Mouse (Mus musculus) G1E (cell line): ENCODE measurements around the gene Baiap2.

ENCODE experiments used
- CTCF ChIP-seq: IDR thresholded peaks from 2 replicates; pipeline ENCODE4 v1.5.1; 2012; ENCODE audit warnings: low read depth, low read length, inconsistent platforms, mixed read lengths
- GATA1 ChIP-seq: IDR thresholded peaks from 2 replicates; pipeline ENCODE4 v1.6.1; 2012; ENCODE audit warnings: borderline replicate concordance, low read length, inconsistent platforms, mixed read lengths
- POLR2AphosphoS5 ChIP-seq: IDR thresholded peaks from 2 replicates; pipeline ENCODE4 v1.6.1; 2012; ENCODE audit warnings: low read depth, low read length, inconsistent platforms; ENCODE audit not compliant: insufficient replicate concordance
- TAL1 ChIP-seq: conservative IDR thresholded peaks from 2 replicates; pipeline ENCODE4 v1.6.1; 2012; ENCODE audit warnings: low read depth, low read length, inconsistent platforms, mixed read lengths

DNA sequence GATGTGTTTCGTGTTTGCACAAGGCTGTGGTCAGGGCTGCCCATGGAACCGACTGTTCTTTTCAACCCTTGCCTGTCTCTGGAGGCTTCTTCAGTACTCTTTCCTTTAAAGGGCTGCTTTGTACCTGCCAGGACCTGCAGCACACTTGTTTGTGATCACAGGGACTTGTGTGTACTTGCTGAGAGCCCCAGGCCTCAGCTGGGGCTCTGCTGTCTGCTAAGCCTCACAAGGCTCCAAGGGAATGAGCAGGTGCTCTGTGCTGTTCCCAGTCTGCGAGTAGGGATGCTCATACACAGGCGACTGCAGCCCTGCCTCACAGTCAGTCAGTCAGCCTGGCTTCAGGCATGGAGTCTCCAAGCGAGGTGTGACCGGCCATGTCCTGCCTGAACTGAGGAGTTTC lies 23.7 kb downstream of the Baiap2 start:
- no peak for TF ChIP-seq CTCF
- no peak for TF ChIP-seq TAL1
- no peak for TF ChIP-seq GATA1
- no peak for TF ChIP-seq POLR2AphosphoS5
